Mouse (Mus musculus): ENCODE measurements around the gene Gale. TPM values are rescaled to one million over a fixed set of nuclear protein-coding genes. Genes with fewer than 3 reads are reported as not detected.
"Not testable (repeated sequence)": the region's sequence is repeated elsewhere in the genome, so short reads cannot be mapped to it uniquely, and the experiment has no call there.

The Gale gene
- polyA plus RNA-seq, 1 experiment, result not detected

DNA sequence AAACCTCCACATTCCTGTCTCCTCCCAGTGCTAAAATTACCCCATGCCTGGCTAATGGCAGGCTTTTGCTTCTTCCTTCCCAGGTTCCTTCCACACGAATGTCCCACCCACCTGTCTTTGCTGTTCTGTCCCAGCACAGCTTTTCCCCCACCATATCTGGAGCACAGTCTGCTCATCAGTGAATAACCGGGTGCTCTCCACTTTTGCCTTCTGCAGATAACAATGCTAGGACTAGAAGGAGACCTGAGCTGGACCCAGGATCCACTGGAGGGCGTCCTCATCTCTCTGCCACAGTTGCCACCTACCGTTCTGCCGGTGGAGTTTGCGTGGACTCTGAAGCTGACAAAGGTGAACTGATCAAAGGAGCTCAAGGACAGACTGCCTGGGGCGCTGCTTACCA lies 24.7 kb upstream of the Gale start:
- 74% methylated on average over 7 of the region's 7 CpGs for WGBS
- TF ChIP-seq CTCF (IDR thresholded peaks at IDR 0.05; ENCODE audit: insufficient read depth, low read depth, low read length) (no peak), POLR2A (IDR thresholded peaks at IDR 0.05; ENCODE audit: insufficient read depth, low read depth, low read length) (no peak)
- H3K4me1 ChIP-seq (ENCODE audit: control insufficient read depth, insufficient read depth, low read length), result peaks cover 7% of the 10 kb centered on the region
- no peak overlapping the region for H3K27ac ChIP-seq (ENCODE audit: insufficient read depth, low read depth, low read length)
- H3K4me3 ChIP-seq (ENCODE audit: insufficient read depth, low read depth, low read length), result no peak overlapping the region

DNA sequence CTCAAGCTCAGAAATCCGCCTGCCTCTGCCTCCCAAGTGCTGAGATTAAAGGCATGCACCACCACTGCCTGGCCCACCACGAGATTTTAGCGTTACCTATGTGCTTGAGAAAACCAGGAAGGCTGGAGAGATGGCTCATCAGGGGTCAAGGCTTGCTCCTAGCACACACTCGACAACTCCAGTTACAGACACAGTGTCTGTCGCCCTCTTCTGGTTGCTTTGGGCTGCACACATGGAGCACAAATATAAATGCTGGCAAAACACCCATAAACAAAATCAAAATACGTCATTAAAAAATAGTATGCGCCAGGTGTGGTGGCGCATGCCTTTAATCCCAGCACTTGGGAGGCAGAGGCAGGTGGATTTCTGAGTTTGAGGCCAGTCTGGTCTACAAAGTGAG lies 22.5 kb upstream of the Gale start:
- not testable (repeated sequence) for H3K4me1 ChIP-seq (ENCODE audit: control insufficient read depth, insufficient read depth, low read length); H3K4me3 ChIP-seq (ENCODE audit: insufficient read depth, low read depth, low read length); H3K27ac ChIP-seq (ENCODE audit: insufficient read depth, low read depth, low read length)
- 87% methylated on average over 8 of the region's 8 CpGs for WGBS

DNA sequence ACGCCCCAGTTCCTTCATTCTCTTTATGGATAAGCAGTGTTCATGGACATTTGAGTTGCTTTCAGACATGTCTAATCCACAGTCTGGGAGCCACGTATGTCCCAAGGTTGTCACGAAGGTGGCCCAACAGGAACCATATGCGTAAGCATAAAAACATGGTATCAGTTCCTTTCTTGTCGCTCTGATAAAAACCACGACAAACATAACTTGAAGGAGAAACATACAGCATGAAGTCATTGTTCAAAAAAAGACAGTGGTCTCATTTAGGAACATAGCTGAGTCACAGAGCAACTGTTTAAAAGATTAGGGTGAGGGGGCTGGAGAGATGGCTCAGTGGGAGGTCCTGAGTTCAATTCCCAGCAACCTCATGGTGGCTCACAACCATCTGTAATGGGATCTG lies 21.3 kb upstream of the Gale start:
- Histone ChIP-seq H3K4me1 (ENCODE audit: control insufficient read depth, insufficient read depth, low read length) (peaks cover 12% of the 10 kb centered on the region), H3K4me3 (ENCODE audit: insufficient read depth, low read depth, low read length) (no peak overlapping the region), H3K27ac (ENCODE audit: insufficient read depth, low read depth, low read length) (no peak overlapping the region)
- TF ChIP-seq CTCF (IDR thresholded peaks at IDR 0.05; ENCODE audit: insufficient read depth, low read depth, low read length) (no peak), POLR2A (IDR thresholded peaks at IDR 0.05; ENCODE audit: insufficient read depth, low read depth, low read length) (no peak)
- WGBS, result 82% methylated on average over 6 of the region's 6 CpGs

DNA sequence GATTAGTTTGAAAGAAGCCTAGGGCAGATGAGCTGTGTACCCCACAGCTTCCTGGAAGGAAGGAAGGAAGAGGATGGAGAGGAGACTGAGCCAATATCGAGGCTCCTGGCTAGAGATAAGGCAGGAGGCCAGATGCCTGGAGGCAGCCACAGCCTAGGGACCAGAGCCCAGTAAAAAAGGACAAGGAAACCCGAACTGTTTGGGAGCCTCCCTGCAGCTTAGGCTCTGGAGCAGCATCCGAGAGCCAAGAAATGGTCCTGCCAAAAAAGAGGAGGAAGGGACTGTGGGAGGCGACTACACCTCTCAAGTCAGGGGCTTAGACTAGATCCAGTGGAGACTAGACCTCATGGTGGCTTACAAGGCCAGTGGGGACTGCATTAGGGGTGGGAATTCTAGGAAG lies 20.1 kb upstream of the Gale start:
- H3K4me3 ChIP-seq (ENCODE audit: insufficient read depth, low read depth, low read length), result no peak overlapping the region
- WGBS, result 56% methylated on average over 4 of the region's 4 CpGs
- TF ChIP-seq POLR2A (IDR thresholded peaks at IDR 0.05; ENCODE audit: insufficient read depth, low read depth, low read length), result no peak
- TF ChIP-seq CTCF (IDR thresholded peaks at IDR 0.05; ENCODE audit: insufficient read depth, low read depth, low read length), result no peak
- H3K4me1 ChIP-seq (ENCODE audit: control insufficient read depth, insufficient read depth, low read length), result peaks cover 17% of the 10 kb centered on the region
- no peak overlapping the region for H3K27ac ChIP-seq (ENCODE audit: insufficient read depth, low read depth, low read length)

DNA sequence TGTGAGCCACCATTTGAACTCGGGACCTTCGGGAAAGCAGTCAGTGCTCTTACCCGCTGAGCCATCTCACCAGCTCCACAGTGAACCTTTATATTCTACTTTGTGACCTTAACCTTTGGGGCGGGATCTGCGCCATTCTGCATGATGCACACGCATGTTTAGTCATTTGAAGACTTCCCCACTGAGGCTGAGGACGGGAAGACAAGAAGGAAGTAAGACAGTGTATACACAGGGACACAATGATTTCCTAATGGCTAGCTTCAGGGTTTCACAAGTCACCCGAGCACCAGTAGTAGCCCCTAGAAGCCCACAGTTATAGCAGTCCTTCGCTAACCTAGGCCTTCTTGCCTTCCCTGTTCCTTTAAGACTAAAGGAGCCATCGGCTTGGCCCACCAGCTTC lies 17.8 kb upstream of the Gale start:
- no peak for TF ChIP-seq POLR2A (IDR thresholded peaks at IDR 0.05; ENCODE audit: insufficient read depth, low read depth, low read length)
- no peak for TF ChIP-seq CTCF (IDR thresholded peaks at IDR 0.05; ENCODE audit: insufficient read depth, low read depth, low read length)
- Histone ChIP-seq H3K4me1 (ENCODE audit: control insufficient read depth, insufficient read depth, low read length) (peaks cover 29% of the 10 kb centered on the region), H3K27ac (ENCODE audit: insufficient read depth, low read depth, low read length) (peak overlapping the region; percentile 43; the same call in 1 of the 2 replicates), H3K4me3 (ENCODE audit: insufficient read depth, low read depth, low read length) (peak overlapping the region; percentile 71)
- 79% methylated on average over 10 of the region's 10 CpGs for WGBS

DNA sequence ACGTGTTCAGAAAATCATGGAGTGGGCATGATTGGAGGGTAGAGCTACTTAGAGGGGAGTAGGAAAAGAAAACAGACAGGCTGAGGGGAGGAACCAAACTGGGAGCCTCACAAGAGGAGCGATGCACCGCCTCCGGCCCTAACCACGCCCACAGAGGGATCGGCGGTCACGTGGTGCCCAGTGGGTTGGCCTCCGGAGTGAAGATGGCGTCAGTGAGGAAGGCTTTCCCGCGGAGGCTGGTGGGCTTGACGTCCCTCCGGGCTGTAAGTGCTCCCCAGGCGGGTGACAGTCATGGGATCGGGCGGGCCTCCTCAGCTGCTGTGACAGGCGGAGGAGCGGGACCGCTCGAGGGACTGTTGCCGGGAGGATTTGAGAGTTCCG lies 17.3 kb upstream of the Gale start, which contains the start of gene Hmgcl:
Hmgcl (plus strand) TSS at position 171 of the 381 bp plus-strand sequence.
- H3K27ac ChIP-seq (ENCODE audit: insufficient read depth, low read depth, low read length), result peak within 1 kb of the TSS; percentile 61
- H3K4me1 ChIP-seq (ENCODE audit: control insufficient read depth, insufficient read depth, low read length), result peaks cover 29% of the 10 kb centered on the region
- under 1% methylated on average over 23 of the region's 23 CpGs for WGBS
- peak; percentile 88 for TF ChIP-seq POLR2A (IDR thresholded peaks at IDR 0.05; ENCODE audit: insufficient read depth, low read depth, low read length)
- TF ChIP-seq CTCF (IDR thresholded peaks at IDR 0.05; ENCODE audit: insufficient read depth, low read depth, low read length), result no peak
- peak within 1 kb of the TSS; percentile 71 for H3K4me3 ChIP-seq (ENCODE audit: insufficient read depth, low read depth, low read length)

DNA sequence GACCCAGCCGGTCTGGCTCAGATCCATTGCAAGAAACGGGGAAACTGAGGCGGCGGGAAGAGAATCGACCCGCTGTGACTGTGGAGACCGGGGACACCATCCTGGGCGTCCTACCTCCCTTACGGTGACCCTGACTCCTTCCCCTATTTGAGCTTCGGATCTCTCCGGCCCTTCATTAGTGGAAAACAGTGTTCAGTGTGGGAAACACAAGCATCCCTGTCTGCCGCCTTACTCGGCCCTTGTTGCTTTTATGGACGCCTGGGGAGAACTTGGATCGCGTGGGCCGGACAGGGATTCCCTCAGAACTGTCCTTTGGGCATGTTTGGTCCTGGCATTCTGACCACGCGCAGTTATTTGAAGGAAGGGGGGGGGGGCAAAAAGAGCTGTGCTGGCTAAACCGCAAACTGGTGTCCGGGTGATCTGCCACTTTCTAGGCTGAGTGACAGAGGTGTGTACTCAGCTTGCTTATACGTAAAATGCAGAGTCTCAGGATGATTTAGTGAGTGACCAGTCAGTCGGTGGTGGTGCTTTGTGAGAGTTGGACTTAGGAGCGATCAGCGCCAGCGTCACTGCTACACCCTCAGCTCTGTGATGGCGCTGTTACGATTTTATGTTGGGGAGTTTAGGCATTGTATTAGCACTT lies 16.7 kb upstream of the Gale start:
- peak overlapping the region; percentile 71 for H3K4me3 ChIP-seq (ENCODE audit: insufficient read depth, low read depth, low read length)
- peaks cover 31% of the 10 kb centered on the region for H3K4me1 ChIP-seq (ENCODE audit: control insufficient read depth, insufficient read depth, low read length)
- TF ChIP-seq CTCF (IDR thresholded peaks at IDR 0.05; ENCODE audit: insufficient read depth, low read depth, low read length) (no peak), POLR2A (IDR thresholded peaks at IDR 0.05; ENCODE audit: insufficient read depth, low read depth, low read length) (no peak)
- peak overlapping the region; percentile 61 for H3K27ac ChIP-seq (ENCODE audit: insufficient read depth, low read depth, low read length)
- WGBS, result under 1% methylated on average over 28 of the region's 28 CpGs

DNA sequence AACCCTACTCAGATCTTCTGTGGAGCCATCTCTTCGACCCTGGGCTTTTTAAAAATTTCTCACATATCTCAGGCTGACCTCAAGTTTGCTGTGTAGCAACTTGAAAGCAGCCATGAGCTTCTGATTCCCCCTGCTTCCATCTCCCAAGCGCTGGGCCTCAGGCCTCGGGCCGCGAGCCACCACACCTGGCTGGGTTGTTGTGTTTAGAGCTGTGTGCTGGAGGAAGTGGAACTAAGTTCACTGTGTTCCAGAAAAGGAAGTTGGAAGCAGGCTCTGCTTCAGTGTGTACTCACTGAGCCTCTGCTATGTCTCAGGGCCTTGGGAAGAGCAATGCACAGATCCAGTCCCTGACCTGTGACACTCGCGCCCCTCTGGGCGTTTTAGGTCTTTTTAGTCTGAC lies 15.4 kb upstream of the Gale start:
- Histone ChIP-seq H3K4me1 (ENCODE audit: control insufficient read depth, insufficient read depth, low read length) (peaks cover 38% of the 10 kb centered on the region), H3K4me3 (ENCODE audit: insufficient read depth, low read depth, low read length) (no peak overlapping the region), H3K27ac (ENCODE audit: insufficient read depth, low read depth, low read length) (no peak overlapping the region)
- TF ChIP-seq CTCF (IDR thresholded peaks at IDR 0.05; ENCODE audit: insufficient read depth, low read depth, low read length) (no peak), POLR2A (IDR thresholded peaks at IDR 0.05; ENCODE audit: insufficient read depth, low read depth, low read length) (no peak)
- WGBS, result 90% methylated on average over 8 of the region's 8 CpGs

DNA sequence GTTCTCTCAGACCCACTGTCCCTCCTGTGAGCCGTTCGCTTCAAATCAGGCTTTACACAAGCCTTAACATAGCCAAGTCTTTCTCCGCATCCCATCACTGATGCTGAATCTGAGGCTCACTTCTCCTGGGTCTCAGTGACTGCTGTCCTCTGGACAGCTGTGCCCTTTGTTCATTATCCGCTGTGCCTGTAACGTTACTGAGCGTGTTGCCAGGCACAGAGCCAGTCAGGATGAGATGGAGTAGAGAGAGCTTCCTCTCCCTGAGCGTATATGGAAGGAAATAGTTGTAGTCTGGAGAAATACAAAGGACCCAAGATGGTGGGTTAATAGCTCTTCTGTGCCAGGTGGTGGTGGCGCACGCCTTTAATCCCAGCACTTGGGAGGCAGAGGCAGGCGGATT lies 14.1 kb upstream of the Gale start:
- H3K27ac ChIP-seq (ENCODE audit: insufficient read depth, low read depth, low read length), result peak overlapping the region; percentile 66
- H3K4me1 ChIP-seq (ENCODE audit: control insufficient read depth, insufficient read depth, low read length), result peaks cover 38% of the 10 kb centered on the region
- no peak overlapping the region for H3K4me3 ChIP-seq (ENCODE audit: insufficient read depth, low read depth, low read length)
- TF ChIP-seq CTCF (IDR thresholded peaks at IDR 0.05; ENCODE audit: insufficient read depth, low read depth, low read length), result no peak
- no peak for TF ChIP-seq POLR2A (IDR thresholded peaks at IDR 0.05; ENCODE audit: insufficient read depth, low read depth, low read length)
- WGBS, result 65% methylated on average over 10 of the region's 10 CpGs

DNA sequence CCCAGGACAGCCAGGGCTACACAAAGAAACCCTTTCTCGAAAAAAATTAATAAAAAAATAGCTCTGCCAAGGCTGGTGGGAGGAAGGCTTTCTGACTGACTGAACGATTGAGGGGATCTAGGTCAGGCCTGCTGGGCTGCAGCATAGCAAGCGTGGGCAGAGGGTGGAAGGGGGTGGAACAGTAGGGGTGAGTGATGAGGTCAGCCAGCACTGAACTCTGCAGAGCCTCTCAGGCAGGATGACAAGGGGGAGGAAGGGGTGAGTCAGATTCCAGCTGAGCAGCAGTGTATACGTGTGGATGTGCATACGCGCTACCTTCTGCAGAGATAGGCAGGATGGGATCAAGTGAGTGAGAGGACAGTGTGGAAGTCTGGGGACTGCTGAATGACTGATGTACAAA lies 13.6 kb upstream of the Gale start:
- H3K4me3 ChIP-seq (ENCODE audit: insufficient read depth, low read depth, low read length), result no peak overlapping the region
- H3K27ac ChIP-seq (ENCODE audit: insufficient read depth, low read depth, low read length), result peak overlapping the region; percentile 66
- WGBS, result 9% methylated on average over 6 of the region's 6 CpGs
- peaks cover 38% of the 10 kb centered on the region for H3K4me1 ChIP-seq (ENCODE audit: control insufficient read depth, insufficient read depth, low read length)
- no peak for TF ChIP-seq CTCF (IDR thresholded peaks at IDR 0.05; ENCODE audit: insufficient read depth, low read depth, low read length)
- TF ChIP-seq POLR2A (IDR thresholded peaks at IDR 0.05; ENCODE audit: insufficient read depth, low read depth, low read length), result no peak

Measured in olfactory bulb, adult 2 months (tissue).